Mouse (Mus musculus): ENCODE data around the gene Neurl3. TPM values are rescaled to one million over a fixed set of nuclear protein-coding genes. Genes with fewer than 3 reads are reported as not detected.

The Neurl3 gene
- polyA plus RNA-seq, 1 experiment from 2014 or later: 17.4 TPM

DNA sequence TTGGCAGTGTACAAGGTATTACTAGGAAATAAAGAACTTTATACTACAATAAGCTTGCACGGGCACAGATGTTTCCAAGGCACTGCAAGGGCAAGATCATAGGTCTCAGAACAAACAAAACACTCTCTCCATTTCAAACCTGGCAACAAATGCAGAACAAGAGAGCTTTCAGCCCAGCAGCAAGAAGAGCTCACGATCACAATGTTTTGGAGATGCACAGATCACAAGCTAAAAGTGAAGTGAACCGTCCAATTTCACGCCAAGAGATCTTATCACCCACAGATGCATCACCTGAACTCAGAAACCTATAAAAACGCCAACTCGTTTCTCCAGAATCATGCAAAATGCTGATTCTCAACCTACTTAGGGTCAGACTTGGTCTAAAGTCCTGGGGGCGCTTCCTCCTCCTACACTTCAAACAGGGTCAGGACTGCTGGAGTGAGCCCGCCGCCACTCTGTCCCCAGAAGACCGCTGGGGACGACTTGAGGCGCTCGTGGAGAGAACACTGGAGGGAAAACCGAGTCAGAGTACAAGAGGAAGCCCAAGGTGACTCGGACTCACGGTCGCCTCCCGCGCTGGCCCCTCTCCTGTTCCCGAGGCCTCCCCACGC, 30.9 kb downstream of the Neurl3 start:
- peaks cover 8% of the 10 kb centered on the region for H3K4me1 ChIP-seq (ENCODE audit: control insufficient read depth, insufficient read depth, low read length)
- peak overlapping the region; percentile 44 for H3K27ac ChIP-seq (ENCODE audit: low read depth, low read length)
- peak overlapping the region; percentile 81 for H3K9ac ChIP-seq (ENCODE audit: low read depth, low read length)
- H3K4me2 ChIP-seq (replicated peaks; ENCODE audit: low read depth, low read length): peak overlapping the region; percentile 70
- 4% methylated on average over 21 of the region's 21 CpGs for WGBS
- H3K36me3 ChIP-seq (ENCODE audit: control insufficient read depth, insufficient read depth, low read length): no peaks in the 10 kb centered on the region
- peak overlapping the region; percentile 70 for H3K4me3 ChIP-seq (ENCODE audit: low read length)
- no peaks in the 10 kb centered on the region for H3K9me3 ChIP-seq (ENCODE audit: control insufficient read depth, low read length)
- H3K27me3 ChIP-seq (ENCODE audit: control insufficient read depth, insufficient read depth, low read length): no peaks in the 10 kb centered on the region
- peak; percentile 48; the same call in 1 of the 2 replicates for ATAC-seq (ENCODE audit: low FRiP score, low TSS enrichment)

DNA sequence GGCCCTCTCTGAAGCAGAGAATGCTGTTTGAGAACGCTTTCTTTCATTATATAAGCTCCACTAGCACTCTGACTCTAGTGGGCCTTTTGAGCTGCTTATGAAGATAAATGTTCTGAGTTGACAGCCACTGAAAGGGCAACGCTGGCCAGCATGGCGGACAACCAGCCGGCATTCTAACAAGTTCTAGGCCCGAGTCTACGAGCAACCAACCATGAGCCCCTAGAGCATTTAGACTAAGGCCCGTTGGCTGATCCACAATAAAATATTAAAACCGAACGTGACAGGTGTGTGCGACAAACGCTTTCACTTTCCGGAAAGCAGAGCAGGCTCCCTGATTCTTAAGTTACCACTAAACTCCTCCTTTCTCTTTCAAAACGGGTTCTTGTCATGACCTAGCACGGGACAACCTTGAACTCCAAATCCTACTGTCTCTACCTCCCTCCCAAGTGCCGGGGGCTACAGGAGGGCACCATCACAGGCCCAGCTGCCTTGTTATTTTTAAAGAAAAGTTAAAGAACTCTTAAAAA, 32.5 kb downstream of the Neurl3 start:
- no peaks in the 10 kb centered on the region for H3K9me3 ChIP-seq (ENCODE audit: control insufficient read depth, low read length)
- 75% methylated on average over 15 of the region's 15 CpGs for WGBS
- H3K4me3 ChIP-seq (ENCODE audit: low read length): no peak overlapping the region
- H3K27me3 ChIP-seq (ENCODE audit: control insufficient read depth, insufficient read depth, low read length): no peaks in the 10 kb centered on the region
- H3K4me1 ChIP-seq (ENCODE audit: control insufficient read depth, insufficient read depth, low read length): peaks cover 8% of the 10 kb centered on the region
- no peak overlapping the region; the same call in 1 of the 2 replicates for H3K9ac ChIP-seq (ENCODE audit: low read depth, low read length)
- H3K36me3 ChIP-seq (ENCODE audit: control insufficient read depth, insufficient read depth, low read length): no peaks in the 10 kb centered on the region
- no peak for ATAC-seq (ENCODE audit: low FRiP score, low TSS enrichment)
- H3K4me2 ChIP-seq (replicated peaks; ENCODE audit: low read depth, low read length): no peak overlapping the region
- no peak overlapping the region for H3K27ac ChIP-seq (ENCODE audit: low read depth, low read length)

DNA sequence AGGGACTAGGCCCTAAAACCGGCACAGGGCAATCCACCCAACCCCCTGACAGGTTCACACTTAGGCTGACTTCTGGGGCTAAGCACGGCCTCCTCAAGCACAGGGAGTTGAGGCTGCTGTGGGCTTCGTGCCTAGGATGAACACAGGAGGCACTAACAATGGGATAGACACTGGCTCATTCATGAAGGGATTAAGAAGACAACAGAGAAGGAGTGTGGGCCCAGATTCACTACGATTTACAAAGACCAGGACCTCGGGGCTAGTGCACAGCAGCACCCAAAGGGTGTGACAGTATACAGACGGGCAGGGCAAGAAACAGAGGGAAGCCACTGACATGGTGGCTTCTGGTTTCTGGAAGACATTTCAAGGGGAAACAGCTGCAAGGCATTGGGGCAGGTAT, 34.3 kb downstream of the Neurl3 start:
- Histone ChIP-seq H3K9me3 (ENCODE audit: control insufficient read depth, low read length) (no peaks in the 10 kb centered on the region), H3K36me3 (ENCODE audit: control insufficient read depth, insufficient read depth, low read length) (no peaks in the 10 kb centered on the region), H3K9ac (ENCODE audit: low read depth, low read length) (no peak overlapping the region), H3K4me2 (replicated peaks; ENCODE audit: low read depth, low read length) (no peak overlapping the region), H3K27ac (ENCODE audit: low read depth, low read length) (no peak overlapping the region), H3K4me1 (ENCODE audit: control insufficient read depth, insufficient read depth, low read length) (peaks cover 8% of the 10 kb centered on the region), H3K27me3 (ENCODE audit: control insufficient read depth, insufficient read depth, low read length) (no peaks in the 10 kb centered on the region), H3K4me3 (ENCODE audit: low read length) (no peak overlapping the region)
- 81% methylated on average over 6 of the region's 6 CpGs for WGBS
- ATAC-seq (ENCODE audit: low FRiP score, low TSS enrichment): no peak

DNA sequence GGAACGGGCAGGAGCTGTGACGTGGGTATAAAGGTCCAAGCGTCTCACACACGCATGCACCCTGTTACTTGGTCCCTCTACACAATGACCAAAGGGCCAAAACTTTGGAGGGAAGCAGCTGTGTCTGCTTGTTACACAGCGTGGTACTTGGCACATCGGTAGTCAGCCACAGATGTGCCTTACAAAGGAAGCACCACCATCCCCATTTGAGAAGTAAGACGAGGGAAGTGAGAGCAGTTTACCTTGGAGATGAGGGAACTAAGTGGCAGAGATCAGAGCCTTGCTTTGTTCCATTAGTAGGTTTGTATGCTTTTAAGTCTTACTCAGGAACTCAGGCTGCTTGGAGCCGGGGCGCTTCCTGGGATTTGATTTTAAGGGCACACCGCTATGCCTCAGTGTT, 35.1 kb downstream of the Neurl3 start:
- H3K9ac ChIP-seq (ENCODE audit: low read depth, low read length): no peak overlapping the region
- H3K4me2 ChIP-seq (replicated peaks; ENCODE audit: low read depth, low read length): no peak overlapping the region
- no peak for ATAC-seq (ENCODE audit: low FRiP score, low TSS enrichment)
- H3K4me3 ChIP-seq (ENCODE audit: low read length): no peak overlapping the region
- no peaks in the 10 kb centered on the region for H3K9me3 ChIP-seq (ENCODE audit: control insufficient read depth, low read length)
- peaks cover 8% of the 10 kb centered on the region for H3K4me1 ChIP-seq (ENCODE audit: control insufficient read depth, insufficient read depth, low read length)
- no peaks in the 10 kb centered on the region for H3K27me3 ChIP-seq (ENCODE audit: control insufficient read depth, insufficient read depth, low read length)
- 91% methylated on average over 10 of the region's 10 CpGs for WGBS
- peaks cover 2% of the 10 kb centered on the region; the same call in 1 of the 2 replicates for H3K36me3 ChIP-seq (ENCODE audit: control insufficient read depth, insufficient read depth, low read length)
- H3K27ac ChIP-seq (ENCODE audit: low read depth, low read length): no peak overlapping the region

DNA sequence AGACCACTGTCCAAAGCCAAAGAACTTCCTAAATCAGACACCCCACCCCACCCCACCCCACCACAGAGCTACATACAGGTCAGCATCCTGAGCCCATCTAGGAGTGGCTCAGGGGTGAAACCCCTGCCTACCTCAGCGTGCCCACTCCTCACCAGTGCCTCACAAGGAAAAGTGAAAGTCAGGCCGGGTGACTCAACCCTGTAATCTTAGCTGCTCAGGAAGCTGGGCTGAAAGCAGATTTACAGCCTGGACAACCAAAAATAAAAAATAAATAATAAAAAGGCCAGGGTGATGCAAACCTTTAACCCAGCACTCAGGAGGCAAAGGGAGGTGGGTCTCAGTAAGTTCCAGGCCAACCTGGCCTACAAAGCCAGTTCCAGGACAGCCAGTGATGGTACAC, 38.6 kb downstream of the Neurl3 start:
- H3K9ac ChIP-seq (ENCODE audit: low read depth, low read length): no peak overlapping the region
- no peak for ATAC-seq (ENCODE audit: low FRiP score, low TSS enrichment)
- H3K27ac ChIP-seq (ENCODE audit: low read depth, low read length): no peak overlapping the region
- no peaks in the 10 kb centered on the region for H3K4me1 ChIP-seq (ENCODE audit: control insufficient read depth, insufficient read depth, low read length)
- peaks cover 24% of the 10 kb centered on the region for H3K36me3 ChIP-seq (ENCODE audit: control insufficient read depth, insufficient read depth, low read length)
- H3K4me2 ChIP-seq (replicated peaks; ENCODE audit: low read depth, low read length): no peak overlapping the region
- no peaks in the 10 kb centered on the region for H3K27me3 ChIP-seq (ENCODE audit: control insufficient read depth, insufficient read depth, low read length)
- no peaks in the 10 kb centered on the region for H3K9me3 ChIP-seq (ENCODE audit: control insufficient read depth, low read length)
- no peak overlapping the region for H3K4me3 ChIP-seq (ENCODE audit: low read length)
- 16% methylated on average over 2 of the region's 2 CpGs for WGBS

DNA sequence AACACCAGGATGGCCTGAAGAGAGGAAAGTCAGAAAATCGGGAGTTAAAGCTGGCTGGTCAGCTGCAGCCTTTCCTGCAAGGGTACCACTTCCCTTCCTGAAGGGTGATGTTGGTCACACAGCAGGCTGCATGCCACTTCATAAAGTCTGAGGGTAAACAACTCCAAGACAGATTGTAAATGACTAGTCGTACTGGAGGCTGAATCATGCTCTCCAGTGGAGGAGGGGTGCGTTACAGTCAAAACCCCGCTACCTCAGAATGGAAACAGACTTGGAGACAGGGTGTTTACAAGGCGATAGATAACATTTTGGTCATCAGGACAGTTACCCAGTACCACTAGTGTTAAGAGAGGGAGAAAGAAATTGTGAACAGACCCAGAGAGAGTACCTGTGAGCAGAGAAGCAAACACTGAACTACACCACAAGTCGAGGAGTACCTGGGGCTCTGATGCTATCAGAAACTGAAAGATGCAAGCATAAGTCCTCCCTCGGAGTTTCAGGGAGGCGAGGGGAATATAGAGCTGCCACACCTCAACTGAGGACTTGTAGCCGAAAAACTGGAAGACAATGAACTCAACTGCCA, 39.3 kb downstream of the Neurl3 start:
- H3K9ac ChIP-seq (ENCODE audit: low read depth, low read length): no peak overlapping the region
- ATAC-seq (ENCODE audit: low FRiP score, low TSS enrichment): no peak
- no peak overlapping the region for H3K4me2 ChIP-seq (replicated peaks; ENCODE audit: low read depth, low read length)
- peaks cover 26% of the 10 kb centered on the region for H3K36me3 ChIP-seq (ENCODE audit: control insufficient read depth, insufficient read depth, low read length)
- no peaks in the 10 kb centered on the region for H3K4me1 ChIP-seq (ENCODE audit: control insufficient read depth, insufficient read depth, low read length)
- WGBS: 83% methylated on average over 9 of the region's 9 CpGs
- H3K9me3 ChIP-seq (ENCODE audit: control insufficient read depth, low read length): no peaks in the 10 kb centered on the region
- H3K27me3 ChIP-seq (ENCODE audit: control insufficient read depth, insufficient read depth, low read length): no peaks in the 10 kb centered on the region
- H3K27ac ChIP-seq (ENCODE audit: low read depth, low read length): no peak overlapping the region
- H3K4me3 ChIP-seq (ENCODE audit: low read length): no peak overlapping the region

DNA sequence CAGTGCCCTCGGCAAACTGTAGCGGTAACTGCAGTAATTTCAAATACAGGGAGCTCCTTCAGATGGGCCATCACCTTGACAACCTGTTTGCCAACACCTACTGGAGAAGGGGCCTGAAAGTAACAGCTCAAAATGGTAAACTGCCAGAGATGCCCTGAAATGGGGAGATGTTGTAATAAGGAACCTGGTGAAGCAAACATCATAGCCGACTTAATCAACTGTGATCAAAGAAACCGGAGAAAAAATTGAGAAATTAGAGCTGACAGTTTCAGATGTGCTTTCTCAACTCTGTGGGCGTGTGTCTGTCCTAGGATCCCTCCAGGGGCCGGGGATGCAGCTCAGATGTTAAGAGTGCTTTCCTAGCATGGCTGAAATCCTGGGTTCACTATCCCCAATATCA, 41.3 kb downstream of the Neurl3 start:
- no peak for ATAC-seq (ENCODE audit: low FRiP score, low TSS enrichment)
- Histone ChIP-seq H3K9ac (ENCODE audit: low read depth, low read length) (no peak overlapping the region), H3K27me3 (ENCODE audit: control insufficient read depth, insufficient read depth, low read length) (no peaks in the 10 kb centered on the region), H3K27ac (ENCODE audit: low read depth, low read length) (no peak overlapping the region), H3K4me1 (ENCODE audit: control insufficient read depth, insufficient read depth, low read length) (no peaks in the 10 kb centered on the region), H3K9me3 (ENCODE audit: control insufficient read depth, low read length) (no peaks in the 10 kb centered on the region), H3K4me2 (replicated peaks; ENCODE audit: low read depth, low read length) (no peak overlapping the region), H3K4me3 (ENCODE audit: low read length) (no peak overlapping the region), H3K36me3 (ENCODE audit: control insufficient read depth, insufficient read depth, low read length) (peaks cover 38% of the 10 kb centered on the region)
- 89% methylated on average over 6 of the region's 6 CpGs for WGBS

DNA sequence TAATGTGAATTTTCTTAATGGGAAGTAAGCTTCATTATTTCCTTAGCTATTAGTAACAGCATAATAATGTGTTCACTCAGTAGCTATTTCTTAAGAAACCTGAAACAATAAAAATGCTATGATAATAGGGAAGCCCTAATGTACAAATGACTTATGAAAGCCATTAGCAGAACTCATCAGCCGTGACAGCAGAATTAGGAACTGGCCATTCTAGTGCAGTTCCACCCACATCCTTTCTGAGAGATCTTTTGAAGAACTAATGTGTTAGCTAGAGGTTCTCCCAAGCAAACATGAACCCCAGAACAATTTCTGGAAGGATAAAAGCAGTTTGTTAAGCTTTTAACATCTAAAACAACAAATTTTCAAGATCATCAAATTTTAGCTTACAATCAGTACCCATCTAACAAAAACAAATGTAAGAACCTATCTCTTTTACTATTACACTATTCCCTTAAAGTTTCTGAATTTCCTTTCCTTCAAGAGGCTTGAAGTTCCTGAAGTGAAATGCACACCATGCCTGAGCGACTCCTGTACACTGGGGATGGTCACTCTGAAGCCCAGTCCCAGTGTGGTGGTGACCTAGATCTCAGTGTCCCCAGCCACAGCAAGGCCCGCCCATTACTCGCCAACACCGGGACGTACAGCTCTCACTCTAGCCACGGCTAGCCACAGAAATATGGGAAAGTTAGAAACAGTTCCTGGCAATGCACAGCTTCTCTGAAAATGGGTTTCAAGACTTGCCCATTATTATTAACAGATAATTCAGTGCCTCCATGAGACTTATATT, 43.4 kb downstream of the Neurl3 start:
- H3K4me1 ChIP-seq (ENCODE audit: control insufficient read depth, insufficient read depth, low read length): no peaks in the 10 kb centered on the region
- H3K27ac ChIP-seq (ENCODE audit: low read depth, low read length): no peak overlapping the region
- H3K9ac ChIP-seq (ENCODE audit: low read depth, low read length): no peak overlapping the region
- H3K4me3 ChIP-seq (ENCODE audit: low read length): no peak overlapping the region
- ATAC-seq (ENCODE audit: low FRiP score, low TSS enrichment): no peak
- peaks cover 52% of the 10 kb centered on the region for H3K36me3 ChIP-seq (ENCODE audit: control insufficient read depth, insufficient read depth, low read length)
- H3K27me3 ChIP-seq (ENCODE audit: control insufficient read depth, insufficient read depth, low read length): no peaks in the 10 kb centered on the region
- H3K4me2 ChIP-seq (replicated peaks; ENCODE audit: low read depth, low read length): no peak overlapping the region
- 81% methylated on average over 7 of the region's 7 CpGs for WGBS
- H3K9me3 ChIP-seq (ENCODE audit: control insufficient read depth, low read length): no peaks in the 10 kb centered on the region

DNA sequence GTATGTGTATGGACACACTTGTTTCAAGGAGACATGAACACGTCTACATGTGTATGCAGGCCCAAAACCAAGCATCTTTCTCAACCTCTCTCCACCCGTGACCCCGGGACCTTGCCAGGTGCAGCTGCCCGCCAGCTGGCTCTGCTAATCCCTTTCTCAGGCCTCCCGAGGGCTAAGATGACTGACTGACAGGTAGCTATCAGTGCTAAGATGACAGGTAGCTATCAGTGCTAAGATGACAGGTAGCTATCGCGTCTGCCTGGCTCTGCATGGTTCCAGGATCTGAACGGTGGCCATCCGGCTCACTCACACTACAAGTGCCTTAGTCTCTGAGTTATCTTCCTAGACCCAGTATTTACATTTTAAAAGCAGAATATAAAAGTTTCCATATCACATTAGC, 46.0 kb downstream of the Neurl3 start:
- no peak overlapping the region for H3K4me3 ChIP-seq (ENCODE audit: low read length)
- H3K27me3 ChIP-seq (ENCODE audit: control insufficient read depth, insufficient read depth, low read length): no peaks in the 10 kb centered on the region
- no peak overlapping the region for H3K9ac ChIP-seq (ENCODE audit: low read depth, low read length)
- H3K36me3 ChIP-seq (ENCODE audit: control insufficient read depth, insufficient read depth, low read length): peaks cover 52% of the 10 kb centered on the region
- H3K9me3 ChIP-seq (ENCODE audit: control insufficient read depth, low read length): no peaks in the 10 kb centered on the region
- 90% methylated on average over 9 of the region's 9 CpGs for WGBS
- ATAC-seq (ENCODE audit: low FRiP score, low TSS enrichment): no peak
- H3K4me2 ChIP-seq (replicated peaks; ENCODE audit: low read depth, low read length): no peak overlapping the region
- H3K4me1 ChIP-seq (ENCODE audit: control insufficient read depth, insufficient read depth, low read length): no peaks in the 10 kb centered on the region
- no peak overlapping the region for H3K27ac ChIP-seq (ENCODE audit: low read depth, low read length)
